Mouse (Mus musculus) bone marrow macrophage, adult 2 months (primary cell): ENCODE measurements around the gene Mxd1. TPM values are rescaled to one million over a fixed set of nuclear protein-coding genes. Genes with fewer than 3 reads are reported as not detected.

Experiments used
- H3K27ac ChIP-seq: 2 replicates; pipeline ENCODE4 v1.5.1; 2012; ENCODE audit warnings: low read depth, low read length; ENCODE audit not compliant: insufficient read depth
- H3K4me1 ChIP-seq: 2 replicates; pipeline ENCODE4 v1.6.1; 2012; ENCODE audit warnings: low read length; ENCODE audit not compliant: control insufficient read depth, insufficient read depth
- H3K4me3 ChIP-seq: 2 replicates; pipeline ENCODE4 v1.5.1; 2012; ENCODE audit warnings: mild to moderate bottlenecking, low read length, moderate library complexity; ENCODE audit not compliant: insufficient read depth
- CTCF ChIP-seq: IDR thresholded peaks from 2 replicates; pipeline ENCODE4 v1.5.1; 2012; ENCODE audit warnings: low read depth, mild to moderate bottlenecking, low read length, moderate library complexity
- POLR2A ChIP-seq: IDR thresholded peaks from 2 replicates; pipeline ENCODE4 v1.6.1; 2012; ENCODE audit warnings: mild to moderate bottlenecking, low read depth, low read length, borderline replicate concordance
- polyA plus RNA-seq: library from polyadenylated mRNA; stranded (reverse); fragments of >200 nt; gene quantifications from 2 replicates; pipeline ENCODE4 v1.2.4, GENCODE M21; 2012; ENCODE audit not compliant: missing spikeins, insufficient read depth, insufficient read length

Gene Mxd1
- polyA plus RNA-seq, 1 experiment = 25.3 TPM

DNA sequence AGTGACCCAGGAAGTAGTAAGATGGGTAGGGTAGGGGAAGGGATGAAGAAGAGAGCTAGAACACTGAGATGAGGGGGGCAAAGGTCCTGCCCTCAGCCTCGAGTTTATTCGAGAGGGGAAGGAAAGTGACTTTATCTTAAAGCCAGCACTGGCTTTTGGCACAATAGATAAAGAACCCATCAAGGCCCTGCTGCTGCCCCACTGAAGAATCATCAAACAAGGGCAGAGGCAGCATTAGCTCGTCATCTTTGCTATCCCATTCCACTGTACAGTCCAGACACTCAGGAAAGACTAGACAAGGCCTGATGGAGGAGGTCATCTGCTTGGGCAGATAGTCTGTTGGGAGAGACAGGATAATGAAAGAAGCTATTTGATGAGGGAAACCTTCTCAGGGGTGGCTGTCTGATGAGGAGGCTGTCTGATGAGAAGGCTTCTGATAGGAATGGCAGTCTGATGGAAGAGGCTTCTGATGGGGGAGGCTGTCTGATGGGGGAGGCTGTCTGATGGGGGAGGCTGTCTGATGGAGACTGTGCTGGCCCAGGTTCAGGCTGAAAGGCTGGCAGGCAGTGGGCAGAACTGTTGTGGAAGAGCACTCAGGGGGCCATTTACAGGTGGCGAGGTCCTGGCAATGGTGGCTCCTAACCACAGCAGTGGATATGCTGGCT lies 31.7 kb downstream of the Mxd1 start:
- peaks cover 14% of the 10 kb centered on the region for H3K4me1 ChIP-seq
- H3K27ac ChIP-seq = no peak overlapping the region
- no peak overlapping the region for H3K4me3 ChIP-seq
- TF ChIP-seq CTCF (no peak), POLR2A (no peak)

DNA sequence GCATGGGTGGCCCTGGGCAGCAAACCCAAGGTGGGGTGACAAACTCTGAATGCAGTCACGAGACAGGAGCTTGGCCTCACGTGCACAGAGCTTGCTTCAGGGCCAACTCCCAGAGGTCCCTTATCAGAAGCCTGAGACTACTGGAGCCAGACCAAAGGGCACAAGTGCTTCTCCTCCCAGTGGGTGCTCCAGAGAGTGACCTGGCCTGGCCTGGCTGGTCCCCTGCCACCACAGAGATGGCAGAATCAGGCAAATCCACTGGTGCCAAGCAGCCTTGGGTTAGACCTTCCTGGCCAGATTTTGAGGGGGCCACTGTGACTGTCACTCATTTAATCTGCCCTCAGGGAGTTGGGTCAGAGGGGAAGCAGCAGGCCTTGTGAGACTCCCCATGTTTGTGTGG lies 32.5 kb downstream of the Mxd1 start:
- TF ChIP-seq POLR2A (no peak), CTCF (no peak)
- Histone ChIP-seq H3K4me3 (no peak overlapping the region), H3K4me1 (peaks cover 14% of the 10 kb centered on the region), H3K27ac (no peak overlapping the region)

DNA sequence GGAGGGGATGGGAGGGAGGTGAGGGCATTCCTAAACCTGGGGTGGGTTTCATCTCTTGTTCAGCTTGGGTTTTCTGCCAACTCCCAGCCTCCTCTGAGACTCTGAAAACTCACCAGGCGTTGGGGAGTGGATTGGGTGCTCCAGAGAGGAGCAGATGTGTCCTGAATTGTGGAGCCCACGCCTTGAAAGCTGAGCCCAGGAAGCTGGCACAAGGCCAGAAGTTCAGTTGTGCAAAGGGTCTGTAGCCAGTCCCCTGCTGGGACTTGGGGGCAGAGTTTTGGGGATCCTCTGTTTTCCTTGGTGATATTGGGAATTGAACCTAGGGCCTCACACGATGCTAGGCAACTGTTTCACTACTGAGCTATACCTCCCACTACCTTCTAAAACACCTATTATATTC lies 38.8 kb downstream of the Mxd1 start:
- Histone ChIP-seq H3K27ac (no peak overlapping the region), H3K4me3 (no peak overlapping the region), H3K4me1 (0 out of 2 replicates have a peak, but pooled peaks cover 2% of the 10 kb centered on the region)
- TF ChIP-seq CTCF (no peak), POLR2A (no peak)

DNA sequence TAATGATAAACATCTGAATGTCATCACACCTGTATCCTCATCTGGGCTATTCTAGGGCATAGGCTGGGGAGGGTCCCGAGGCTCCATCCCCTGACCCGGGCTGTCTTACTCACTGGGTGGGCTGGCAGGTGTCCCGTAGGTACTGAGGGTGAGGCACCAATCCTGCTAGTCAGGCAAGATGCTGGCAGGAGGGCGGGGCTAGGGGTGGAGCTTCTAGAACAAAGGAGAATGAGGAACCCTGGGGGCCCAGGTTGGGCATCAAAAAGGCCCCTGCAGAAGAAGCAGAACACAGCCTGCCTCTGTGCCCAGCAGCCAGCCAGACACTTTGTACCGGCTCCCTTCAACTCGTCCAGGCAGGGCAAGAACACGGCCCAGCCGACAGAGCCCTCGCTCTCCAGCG lies 41.0 kb downstream of the Mxd1 start, which contains the start of gene Asprv1:
Gene Asprv1 (plus strand): TSS at position 219 of the 400 bp plus-strand sequence.
- H3K27ac ChIP-seq = no peak within 1 kb of the TSS
- no peak within 1 kb of the TSS for H3K4me3 ChIP-seq
- H3K4me1 ChIP-seq = 0 out of 2 replicates have a peak, but pooled peaks cover 2% of the 10 kb centered on the region
- TF ChIP-seq POLR2A (no peak), CTCF (no peak)

DNA sequence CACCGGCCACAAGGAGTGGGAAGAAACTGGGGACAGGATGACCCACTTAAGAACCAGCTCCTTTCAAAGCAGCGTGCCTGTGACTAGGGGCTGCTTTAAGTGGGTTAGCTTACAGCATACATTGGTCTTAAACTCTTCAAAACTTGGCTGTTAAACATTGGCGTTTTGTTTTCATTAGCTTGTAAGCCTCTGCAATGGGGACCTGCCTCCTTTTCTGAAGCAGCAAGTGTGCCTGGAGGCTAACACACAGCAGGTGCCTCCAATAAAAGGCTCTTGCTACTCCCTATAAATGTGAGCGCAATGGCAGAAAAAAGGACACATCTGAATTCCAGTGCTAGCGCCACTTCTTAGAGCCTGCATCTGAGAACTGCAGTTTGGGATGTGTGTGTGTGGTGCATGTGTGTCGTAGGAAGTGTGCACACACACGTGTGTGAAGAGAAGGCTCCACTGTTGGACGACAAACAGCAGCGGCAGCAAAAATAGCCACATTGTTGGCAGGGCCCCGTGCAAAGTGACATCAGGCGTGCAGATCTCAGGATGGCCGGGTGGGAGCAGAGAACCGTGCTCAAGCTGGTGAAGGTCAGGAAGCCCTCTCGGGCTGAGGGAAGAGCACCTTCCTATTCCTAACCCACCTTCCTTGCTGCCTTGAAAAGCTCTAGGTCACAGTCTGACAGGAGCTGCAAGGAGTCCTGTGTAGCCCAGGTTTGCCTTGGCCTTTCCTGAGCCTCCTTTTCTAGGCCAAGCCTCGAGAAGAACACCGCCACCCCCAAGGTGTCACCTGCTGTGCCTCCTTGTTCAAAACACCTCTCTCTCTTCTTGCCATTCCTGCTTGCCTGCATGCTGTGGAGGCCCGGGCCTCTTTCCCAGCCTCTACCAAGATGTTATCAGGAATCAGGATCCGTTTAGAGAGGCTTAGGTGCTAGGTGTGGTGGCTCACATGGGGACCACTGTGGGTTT lies 44.6 kb downstream of the Mxd1 start:
- H3K4me1 ChIP-seq = peaks cover 9% of the 10 kb centered on the region
- no peak overlapping the region for H3K27ac ChIP-seq
- no peak for TF ChIP-seq POLR2A
- TF ChIP-seq CTCF = no peak
- H3K4me3 ChIP-seq = no peak overlapping the region

DNA sequence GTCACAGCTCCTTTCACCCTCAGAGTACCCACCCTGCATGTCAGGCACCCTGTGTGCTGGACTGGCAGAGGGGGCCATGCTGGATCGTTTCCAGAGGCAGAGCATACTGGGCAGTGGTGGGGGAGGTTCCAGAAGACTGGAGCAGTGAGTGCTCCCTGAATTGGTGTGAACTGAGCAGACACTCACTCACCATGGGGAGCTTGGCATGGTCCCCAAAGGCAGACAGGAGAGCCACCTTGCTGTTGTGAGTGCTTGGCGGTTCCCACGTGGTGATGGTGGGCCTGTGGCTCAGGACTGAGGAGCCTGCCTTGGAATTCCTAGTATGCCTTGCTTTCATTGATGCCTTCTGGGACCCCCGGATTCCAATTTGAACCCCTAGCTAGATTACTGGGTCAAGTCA lies 45.8 kb downstream of the Mxd1 start:
- no peak overlapping the region for H3K4me3 ChIP-seq
- no peak overlapping the region for H3K27ac ChIP-seq
- peaks cover 8% of the 10 kb centered on the region for H3K4me1 ChIP-seq
- TF ChIP-seq CTCF (no peak), POLR2A (no peak)

DNA sequence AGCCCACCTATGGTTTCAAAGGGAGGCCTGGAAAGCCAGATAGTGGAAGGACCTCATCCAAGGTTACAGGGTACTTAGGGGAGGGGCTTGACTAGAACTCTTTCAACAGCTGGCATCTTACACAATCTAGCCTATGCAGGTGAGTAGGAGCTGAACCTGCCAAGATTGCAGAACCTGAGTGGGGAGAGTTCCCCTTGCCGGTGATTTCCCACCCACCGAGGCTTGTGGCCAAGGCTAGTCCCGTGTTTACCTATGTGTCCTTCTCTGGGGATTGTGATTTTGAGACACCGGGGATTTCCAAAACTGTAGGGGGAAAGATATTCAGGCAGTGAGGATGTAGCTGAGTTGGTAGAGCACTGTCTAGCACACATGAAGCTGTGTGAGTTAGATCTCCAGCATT lies 53.7 kb downstream of the Mxd1 start:
- H3K4me1 ChIP-seq = peaks cover 7% of the 10 kb centered on the region
- no peak overlapping the region for H3K27ac ChIP-seq
- TF ChIP-seq CTCF (no peak), POLR2A (no peak)
- H3K4me3 ChIP-seq = no peak overlapping the region

DNA sequence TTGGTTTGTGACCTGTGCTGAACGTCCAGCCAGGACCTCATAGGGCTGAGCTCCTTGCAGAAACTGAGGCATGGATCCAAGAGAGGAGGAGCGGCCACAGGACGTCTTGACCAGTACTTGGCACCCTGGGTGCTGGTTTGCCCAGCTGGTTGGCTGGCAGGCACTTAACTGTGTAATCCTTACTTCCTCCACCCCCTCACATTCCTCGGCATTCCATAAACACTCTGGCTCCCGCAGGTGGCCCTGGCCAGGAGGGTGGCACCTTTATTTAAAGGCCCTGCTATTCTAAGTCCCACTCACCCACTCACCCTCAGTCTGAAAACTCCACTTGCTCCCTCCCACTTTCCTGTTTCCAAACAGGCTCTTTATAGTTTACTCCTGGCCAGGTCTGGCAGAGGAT lies 58.2 kb downstream of the Mxd1 start:
- Histone ChIP-seq H3K4me3 (no peak overlapping the region), H3K27ac (no peak overlapping the region), H3K4me1 (peaks cover 22% of the 10 kb centered on the region)
- TF ChIP-seq CTCF = no peak
- no peak for TF ChIP-seq POLR2A

DNA sequence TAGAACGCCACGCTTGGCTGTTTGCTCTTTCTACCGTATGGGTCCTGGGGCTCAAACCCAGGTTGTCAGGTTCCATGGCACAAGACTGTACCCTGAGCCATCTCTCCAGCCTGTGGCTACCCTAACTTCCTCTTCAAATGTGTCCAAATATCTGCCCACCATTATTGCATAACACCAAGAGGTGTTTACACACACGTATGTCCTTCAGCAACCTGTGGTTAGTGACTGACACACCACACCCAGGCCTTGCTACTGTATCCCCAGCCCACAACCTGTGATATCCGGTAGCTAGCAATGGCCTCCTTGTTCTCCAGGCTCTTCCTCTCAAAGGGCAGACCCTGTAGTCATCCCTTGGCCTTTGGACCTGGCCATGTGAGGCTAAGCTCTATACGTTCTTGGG lies 59.7 kb downstream of the Mxd1 start:
- Histone ChIP-seq H3K4me1 (peaks cover 24% of the 10 kb centered on the region), H3K27ac (no peak overlapping the region), H3K4me3 (no peak overlapping the region)
- TF ChIP-seq POLR2A (no peak), CTCF (no peak)

DNA sequence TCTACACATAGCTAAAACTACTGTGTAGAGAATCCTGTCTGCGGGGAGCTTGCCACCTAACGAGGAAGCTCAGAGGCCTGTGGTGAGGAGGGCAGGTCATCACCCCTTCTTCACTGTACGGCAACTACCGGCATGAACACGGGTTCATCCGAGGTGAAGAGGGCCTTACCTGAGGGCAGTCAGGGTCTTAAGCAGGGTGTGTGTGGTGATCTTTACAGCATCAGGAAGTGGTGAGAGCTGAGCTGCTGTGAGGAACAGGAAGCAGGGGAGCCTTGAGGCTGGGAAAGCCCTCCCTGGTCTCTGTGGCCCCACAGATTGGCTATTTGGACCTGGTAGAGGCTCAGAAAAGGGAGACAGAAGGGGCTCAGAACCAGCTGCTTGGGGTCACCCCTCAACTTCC lies 61.5 kb downstream of the Mxd1 start:
- no peak overlapping the region for H3K4me3 ChIP-seq
- peak overlapping the region; percentile 5; the same call in 1 of the 2 replicates for H3K27ac ChIP-seq
- TF ChIP-seq CTCF = no peak
- TF ChIP-seq POLR2A = no peak
- H3K4me1 ChIP-seq = peaks cover 24% of the 10 kb centered on the region
